Mouse (Mus musculus) urinary bladder, adult 2 months (tissue): ENCODE results near the gene Rnf44. TPM values are rescaled to one million over a fixed set of nuclear protein-coding genes. Genes with fewer than 3 reads are reported as not detected.
A peak's percentile ranks its signal among the peaks of the same experiment; 100 is the strongest.

Source experiments
- DNase-seq: peaks from one replicate; pipeline ENCODE4 v3.0.0; 2022; ENCODE audit warnings: low spot score
- polyA plus RNA-seq: library from polyadenylated mRNA; depleted of rRNA; stranded (reverse); fragments of >200 nt; gene quantifications from 2 replicates; pipeline ENCODE4 v1.2.3, GENCODE M21; 2012; rRNA removed

Rnf44 gene
- polyA plus RNA-seq = 69.3 and 86.5 TPM in 2 replicates

- peak; percentile 98 for DNase-seq
These were observed at the start of gene Rnf44 for GRCm38 (mm10) chr13:54693558-54694347. Gene Rnf44, minus strand, starts transcription at chr13:54693907.

- no peak for DNase-seq
These were observed 44.5 kb upstream of the Rnf44 start for GRCm38 (mm10) chr13:54738213-54738601.

GRCm38 (mm10) chr13:54737488-54738212 is 43.9 kb upstream of the Rnf44 start:
- no peak for DNase-seq

- DNase-seq = no peak
These were observed 43.2 kb upstream of the Rnf44 start for GRCm38 (mm10) chr13:54736931-54737330.

- no peak for DNase-seq
These were observed 32.4 kb upstream of the Rnf44 start for GRCm38 (mm10) chr13:54726131-54726530.

GRCm38 (mm10) chr13:54723143-54723542 is 29.4 kb upstream of the Rnf44 start:
- DNase-seq = no peak

GRCm38 (mm10) chr13:54716916-54717315 is 23.2 kb upstream of the Rnf44 start:
- DNase-seq = no peak

- DNase-seq = no peak
These were observed 21.3 kb upstream of the Rnf44 start for GRCm38 (mm10) chr13:54714996-54715395.

GRCm38 (mm10) chr13:54714393-54714792 is 20.7 kb upstream of the Rnf44 start:
- DNase-seq = no peak

- no peak for DNase-seq
These were observed 17.2 kb upstream of the Rnf44 start for GRCm38 (mm10) chr13:54710866-54711265.

GRCm38 (mm10) chr13:54704890-54705289 is 11.2 kb upstream of the Rnf44 start:
- no peak for DNase-seq

- no peak for DNase-seq
These were observed 8.8 kb upstream of the Rnf44 start for GRCm38 (mm10) chr13:54702507-54702906.

GRCm38 (mm10) chr13:54701243-54701642 is 7.5 kb upstream of the Rnf44 start, which contains the start of gene Cdhr2:
Gene Cdhr2, plus strand, starts transcription at chr13:54701461.
- DNase-seq = no peak

GRCm38 (mm10) chr13:54695479-54696230 is 1.9 kb upstream of the Rnf44 start:
- no peak for DNase-seq

GRCm38 (mm10) chr13:54694348-54695060 is 797 bp upstream of the Rnf44 start:
- DNase-seq = peak; percentile 82

GRCm38 (mm10) chr13:54692711-54693557 is 773 bp downstream of the Rnf44 start:
- DNase-seq = no peak

GRCm38 (mm10) chr13:54691737-54692136 is 2.0 kb downstream of the Rnf44 start:
- no peak for DNase-seq

- no peak for DNase-seq
These were observed 3.5 kb downstream of the Rnf44 start for GRCm38 (mm10) chr13:54690151-54690740.

GRCm38 (mm10) chr13:54687575-54688424 is 5.9 kb downstream of the Rnf44 start:
- peak; percentile 93 for DNase-seq
